Mouse (Mus musculus): ENCODE measurements at regions not wholly inside any gene's neighbourhood (a gene's known extent, or its start where the extent isn't known, plus 50 kb on each side); places are given as distances from the start of the nearest gene placed in this dataset.
"Not testable (repeated sequence)": the region's sequence is repeated elsewhere in the genome, so short reads cannot be mapped to it uniquely, and the experiment has no call there.

GRCm38 (mm10) chr6:101964941-101965340, 587.2 kb upstream of the Pdzrn3 start:
- no peak for TF ChIP-seq CTCF (IDR thresholded peaks at IDR 0.05; ENCODE audit: low read depth, low read length)
- TF ChIP-seq POLR2A (IDR thresholded peaks at IDR 0.05; ENCODE audit: extremely low read depth, insufficient read depth, low read length): no peak
- WGBS: 92% methylated on average over 2 of the region's 2 CpGs
- Histone ChIP-seq H3K36me3 (ENCODE audit: control insufficient read depth, insufficient read depth, low read length) (no peaks in the 10 kb centered on the region), H3K27ac (replicated peaks; ENCODE audit: insufficient read depth, low read depth, low read length) (no peak overlapping the region), H3K4me3 (ENCODE audit: insufficient read depth, low read depth, low read length) (no peak overlapping the region), H3K9ac (ENCODE audit: low read depth, low read length) (no peak overlapping the region), H3K4me1 (ENCODE audit: control insufficient read depth, insufficient read depth, low read length) (no peaks in the 10 kb centered on the region), H3K79me2 (ENCODE audit: control insufficient read depth, insufficient read depth, low read length) (no peaks in the 10 kb centered on the region), H3K27me3 (ENCODE audit: control insufficient read depth, insufficient read depth, low read length) (no peaks in the 10 kb centered on the region)
- no peak for DNase-seq (ENCODE audit: extremely low read depth, low read depth, low spot score)

DNA sequence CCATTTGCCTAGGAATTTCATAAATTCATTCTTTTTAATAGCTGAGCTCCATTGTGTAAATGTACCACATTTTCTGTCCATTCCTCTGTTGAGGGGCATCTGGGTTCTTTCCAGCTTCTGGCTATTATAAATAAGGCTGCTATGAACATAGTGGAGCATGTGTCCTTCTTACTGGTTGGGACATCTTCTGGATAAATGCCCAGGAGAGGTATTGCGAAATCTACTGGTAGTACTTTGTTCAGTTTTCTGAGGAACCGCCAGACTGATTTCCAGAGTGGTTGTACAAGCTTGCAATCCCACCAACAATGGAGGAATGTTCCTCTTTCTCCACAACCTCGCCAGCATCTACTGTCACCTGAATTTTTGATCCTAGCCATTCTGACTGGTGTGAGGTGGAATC, 583.8 kb upstream of the Pdzrn3 start:
- not testable (repeated sequence) for H3K79me2 ChIP-seq (ENCODE audit: control insufficient read depth, insufficient read depth, low read length); H3K27ac ChIP-seq (replicated peaks; ENCODE audit: insufficient read depth, low read depth, low read length); DNase-seq (ENCODE audit: extremely low read depth, low read depth, low spot score); H3K9ac ChIP-seq (ENCODE audit: low read depth, low read length); H3K36me3 ChIP-seq (ENCODE audit: control insufficient read depth, insufficient read depth, low read length); H3K4me3 ChIP-seq (ENCODE audit: insufficient read depth, low read depth, low read length); H3K4me1 ChIP-seq (ENCODE audit: control insufficient read depth, insufficient read depth, low read length); H3K27me3 ChIP-seq (ENCODE audit: control insufficient read depth, insufficient read depth, low read length)
- 47% methylated on average over 3 of the region's 3 CpGs for WGBS

DNA sequence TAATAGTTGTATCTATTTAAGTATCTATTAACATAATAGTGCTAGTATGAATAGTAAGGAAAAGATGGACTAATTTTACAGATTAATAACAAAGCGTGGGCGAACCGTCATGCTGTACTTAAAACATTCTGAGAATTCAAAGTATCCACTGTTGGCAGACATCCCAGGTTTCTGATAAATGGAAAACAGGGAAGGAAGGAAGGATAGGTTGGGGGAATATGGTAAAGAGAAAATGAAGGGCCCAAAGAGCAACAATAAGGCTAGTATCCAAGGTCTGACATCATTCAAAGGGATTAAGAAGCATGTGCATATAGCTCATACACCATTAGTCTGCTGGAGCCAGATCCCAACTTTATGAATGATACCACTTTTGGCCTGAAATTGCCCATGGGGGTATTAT, 572.0 kb upstream of the Pdzrn3 start:
- Histone ChIP-seq H3K27ac (replicated peaks; ENCODE audit: insufficient read depth, low read depth, low read length) (no peak overlapping the region), H3K4me1 (ENCODE audit: control insufficient read depth, insufficient read depth, low read length) (no peaks in the 10 kb centered on the region), H3K9ac (ENCODE audit: low read depth, low read length) (no peak overlapping the region), H3K36me3 (ENCODE audit: control insufficient read depth, insufficient read depth, low read length) (no peaks in the 10 kb centered on the region), H3K4me3 (ENCODE audit: insufficient read depth, low read depth, low read length) (no peak overlapping the region), H3K79me2 (ENCODE audit: control insufficient read depth, insufficient read depth, low read length) (no peaks in the 10 kb centered on the region), H3K27me3 (ENCODE audit: control insufficient read depth, insufficient read depth, low read length) (no peaks in the 10 kb centered on the region)
- no peak for TF ChIP-seq POLR2A (IDR thresholded peaks at IDR 0.05; ENCODE audit: extremely low read depth, insufficient read depth, low read length)
- no peak for TF ChIP-seq CTCF (IDR thresholded peaks at IDR 0.05; ENCODE audit: low read depth, low read length)
- DNase-seq (ENCODE audit: extremely low read depth, low read depth, low spot score): no peak
- 70% methylated on average over 3 of the region's 3 CpGs for WGBS

- Histone ChIP-seq H3K4me3 (ENCODE audit: insufficient read depth, low read depth, low read length) (no peak overlapping the region), H3K9ac (ENCODE audit: low read depth, low read length) (no peak overlapping the region), H3K4me1 (ENCODE audit: control insufficient read depth, insufficient read depth, low read length) (no peaks in the 10 kb centered on the region), H3K36me3 (ENCODE audit: control insufficient read depth, insufficient read depth, low read length) (no peaks in the 10 kb centered on the region), H3K79me2 (ENCODE audit: control insufficient read depth, insufficient read depth, low read length) (no peaks in the 10 kb centered on the region), H3K27me3 (ENCODE audit: control insufficient read depth, insufficient read depth, low read length) (no peaks in the 10 kb centered on the region), H3K27ac (replicated peaks; ENCODE audit: insufficient read depth, low read depth, low read length) (no peak overlapping the region)
- no peak for TF ChIP-seq POLR2A (IDR thresholded peaks at IDR 0.05; ENCODE audit: extremely low read depth, insufficient read depth, low read length)
- no peak for TF ChIP-seq CTCF (IDR thresholded peaks at IDR 0.05; ENCODE audit: low read depth, low read length)
- 87% methylated on average over 2 of the region's 2 CpGs for WGBS
- DNase-seq (ENCODE audit: extremely low read depth, low read depth, low spot score): no peak
Observed at GRCm38 (mm10) chr6:101948950-101949349, 571.3 kb upstream of the Pdzrn3 start.

DNA sequence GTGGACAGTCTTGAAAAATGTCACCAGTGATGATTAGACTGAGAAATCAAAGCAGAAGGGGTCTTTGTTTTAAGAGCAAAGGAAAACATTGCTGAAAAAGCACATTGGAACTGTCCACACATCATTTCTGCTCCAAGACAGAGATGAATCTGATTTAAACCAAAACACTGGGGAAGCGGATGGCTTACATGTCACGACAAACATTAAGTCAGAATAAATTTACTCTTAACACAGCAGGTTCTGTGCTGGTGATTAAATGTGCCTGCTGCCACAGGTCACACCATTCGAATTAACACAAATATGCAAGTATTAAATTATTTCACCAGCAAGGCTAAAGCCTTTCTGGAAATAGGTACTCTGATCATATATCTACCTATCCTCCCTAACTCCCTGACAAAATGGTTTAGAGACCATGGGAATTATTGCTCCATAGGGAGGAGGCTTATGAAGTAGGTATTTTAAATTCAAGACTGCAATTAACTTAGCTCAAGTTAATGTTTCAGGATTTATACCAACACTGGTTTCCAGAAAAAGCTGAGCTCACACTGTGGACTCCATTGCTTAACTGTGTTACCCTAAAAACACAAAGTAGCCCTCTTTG, 562.7 kb upstream of the Pdzrn3 start:
- no peak overlapping the region for H3K27ac ChIP-seq (replicated peaks; ENCODE audit: insufficient read depth, low read depth, low read length)
- H3K4me3 ChIP-seq (ENCODE audit: insufficient read depth, low read depth, low read length): no peak overlapping the region
- TF ChIP-seq POLR2A (IDR thresholded peaks at IDR 0.05; ENCODE audit: extremely low read depth, insufficient read depth, low read length) (no peak), CTCF (IDR thresholded peaks at IDR 0.05; ENCODE audit: low read depth, low read length) (no peak)
- no peaks in the 10 kb centered on the region for H3K79me2 ChIP-seq (ENCODE audit: control insufficient read depth, insufficient read depth, low read length)
- WGBS: 78% methylated on average over 3 of the region's 3 CpGs
- no peak overlapping the region for H3K9ac ChIP-seq (ENCODE audit: low read depth, low read length)
- DNase-seq (ENCODE audit: extremely low read depth, low read depth, low spot score): no peak
- no peaks in the 10 kb centered on the region for H3K4me1 ChIP-seq (ENCODE audit: control insufficient read depth, insufficient read depth, low read length)
- no peaks in the 10 kb centered on the region for H3K36me3 ChIP-seq (ENCODE audit: control insufficient read depth, insufficient read depth, low read length)
- H3K27me3 ChIP-seq (ENCODE audit: control insufficient read depth, insufficient read depth, low read length): no peaks in the 10 kb centered on the region

GRCm38 (mm10) chr6:101938393-101938985, 560.8 kb upstream of the Pdzrn3 start:
- no peak overlapping the region for H3K9ac ChIP-seq (ENCODE audit: low read depth, low read length)
- no peak overlapping the region for H3K27ac ChIP-seq (replicated peaks; ENCODE audit: insufficient read depth, low read depth, low read length)
- no peaks in the 10 kb centered on the region for H3K27me3 ChIP-seq (ENCODE audit: control insufficient read depth, insufficient read depth, low read length)
- H3K79me2 ChIP-seq (ENCODE audit: control insufficient read depth, insufficient read depth, low read length): no peaks in the 10 kb centered on the region
- no peaks in the 10 kb centered on the region for H3K4me1 ChIP-seq (ENCODE audit: control insufficient read depth, insufficient read depth, low read length)
- no peak for DNase-seq (ENCODE audit: extremely low read depth, low read depth, low spot score)
- no peaks in the 10 kb centered on the region for H3K36me3 ChIP-seq (ENCODE audit: control insufficient read depth, insufficient read depth, low read length)
- H3K4me3 ChIP-seq (ENCODE audit: insufficient read depth, low read depth, low read length): no peak overlapping the region
- WGBS: 83% methylated on average over 4 of the region's 4 CpGs
- TF ChIP-seq CTCF (IDR thresholded peaks at IDR 0.05; ENCODE audit: low read depth, low read length) (no peak), POLR2A (IDR thresholded peaks at IDR 0.05; ENCODE audit: extremely low read depth, insufficient read depth, low read length) (no peak)
